Mouse (Mus musculus): ENCODE measurements around the gene Ccdc186.

- TF ChIP-seq CTCF (IDR thresholded peaks at IDR 0.05): no peak
- no peak for TF ChIP-seq EP300 (IDR thresholded peaks at IDR 0.05)
Observed at GRCm38 (mm10) chr19:56756412-56756811, 65.6 kb downstream of the Ccdc186 start.

All from lung, postnatal 0 days (tissue).